Mouse (Mus musculus) frontal cortex, postnatal 25 days (tissue): ENCODE results near the gene Pacs1.
"Not testable (repeated sequence)": the region's sequence is repeated elsewhere in the genome, so short reads cannot be mapped to it uniquely, and the experiment has no call there.

Experiments
- DNase-seq, 2 experiments: peaks; one replicate each; pipeline ENCODE4 v3.0.0; 2022; ENCODE audit warnings: low spot score in 2 of 2

Gene Pacs1

GRCm38 (mm10) chr19:5097521-5098362 lies 175.2 kb downstream of the Pacs1 start:
- DNase-seq = no peak

- DNase-seq = no peak
Observed at GRCm38 (mm10) chr19:5095887-5096474, 176.9 kb downstream of the Pacs1 start.

- DNase-seq = no peak
Observed at GRCm38 (mm10) chr19:5094746-5095417, 178.0 kb downstream of the Pacs1 start.

GRCm38 (mm10) chr19:5094243-5094632 lies 178.7 kb downstream of the Pacs1 start:
- peak; percentile 98 to 99 for DNase-seq

- DNase-seq = no peak
Observed at GRCm38 (mm10) chr19:5093481-5094242, 179.3 kb downstream of the Pacs1 start.

- no peak for DNase-seq
Observed at GRCm38 (mm10) chr19:5092083-5092482, 180.8 kb downstream of the Pacs1 start.

GRCm38 (mm10) chr19:5089324-5089723 lies 183.6 kb downstream of the Pacs1 start:
- no peak for DNase-seq

- peak; percentile 79 to 88 for DNase-seq
Observed at GRCm38 (mm10) chr19:5087884-5088728, 184.8 kb downstream of the Pacs1 start, which contains the start of gene Yif1a. TSS of gene Yif1a (plus strand) at chr19:5088538.

GRCm38 (mm10) chr19:5086533-5086932 lies 186.4 kb downstream of the Pacs1 start:
- DNase-seq = not testable (repeated sequence)

- DNase-seq = no peak
Observed at GRCm38 (mm10) chr19:5085145-5085863, 187.6 kb downstream of the Pacs1 start, which contains the start of gene Tmem151a. TSS of gene Tmem151a (minus strand) at chr19:5085531.

- DNase-seq = no peak
Observed at GRCm38 (mm10) chr19:5084834-5085144, 188.1 kb downstream of the Pacs1 start.

GRCm38 (mm10) chr19:5083961-5084833 lies 188.7 kb downstream of the Pacs1 start:
- DNase-seq = no peak
